Mouse (Mus musculus) liver, embryonic 14.5 days (tissue): Measurements from ENCODE around the gene Galnt10. TPM values are rescaled to one million over a fixed set of nuclear protein-coding genes. Genes with fewer than 3 reads are reported as not detected.

Experiments
- ATAC-seq: fragments of 200-750 bp; cut with Nextera tagmentation; 2 replicates; pipeline ENCODE4 v1.8.0; 2017; ENCODE audit warnings: moderate number of reproducible peaks, mild to moderate bottlenecking, moderate library complexity; ENCODE audit not compliant: insufficient read depth
- DNase-seq, 3 experiments: peaks; one replicate each; pipeline ENCODE4 v3.0.0-alpha.2; 2012 to 2013; ENCODE audit warnings: low read depth in 3 of 3, low spot score in 3 of 3
- H3K27ac ChIP-seq: fragments of 300-500 bp; sonication (generic); 2 replicates; pipeline ENCODE4 v1.5.1; 2014; ENCODE audit warnings: moderate library complexity, mild to moderate bottlenecking, control low read depth, inconsistent platforms
- H3K27me3 ChIP-seq: fragments of 300-500 bp; sonication (generic); 2 replicates; pipeline ENCODE4 v1.6.1; 2014; ENCODE audit warnings: mild to moderate bottlenecking, low read length, moderate library complexity; ENCODE audit not compliant: control insufficient read depth, insufficient read depth
- H3K36me3 ChIP-seq: fragments of 300-500 bp; sonication (generic); replicated peaks from 2 replicates; pipeline ENCODE4 v1.6.1; 2014; ENCODE audit warnings: low read depth; ENCODE audit not compliant: control insufficient read depth, insufficient read depth
- H3K4me1 ChIP-seq, 2 experiments: fragments of 200-500 bp in 1 of 2; fragments of 300-500 bp in 1 of 2; sonication (generic) in 1 of 2; replicated peaks; 2 replicates each; pipeline ENCODE4 v1.6.1; 2012 to 2014; ENCODE audit warnings: antibody characterized with exemption in 1 of 2, inconsistent platforms in 1 of 2, low read length in 1 of 2; ENCODE audit not compliant: control insufficient read depth in 2 of 2, insufficient read depth in 2 of 2
- H3K4me2 ChIP-seq: fragments of 300-500 bp; sonication (generic); 2 replicates; pipeline ENCODE4 v1.6.1; 2014; ENCODE audit warnings: low read depth, mild to moderate bottlenecking, control low read depth, moderate library complexity
- H3K4me3 ChIP-seq, 2 experiments: fragments of 200-500 bp in 1 of 2; fragments of 300-500 bp in 1 of 2; sonication (generic) in 1 of 2; 2 replicates each; pipeline ENCODE4 v1.5.1; 2012 to 2014; ENCODE audit warnings: low read depth in 2 of 2, low read length in 2 of 2, mild to moderate bottlenecking in 2 of 2, control low read depth in 1 of 2, inconsistent platforms in 1 of 2, moderate library complexity in 1 of 2; ENCODE audit not compliant: insufficient read depth in 1 of 2
- H3K9ac ChIP-seq: fragments of 300-500 bp; sonication (generic); replicated peaks from 2 replicates; pipeline ENCODE4 v1.6.1; 2014; ENCODE audit warnings: mild to moderate bottlenecking, control low read depth, moderate library complexity
- H3K9me3 ChIP-seq: fragments of 300-500 bp; sonication (generic); 2 replicates; pipeline ENCODE4 v1.6.1; 2016; ENCODE audit warnings: low read length, mixed read lengths; ENCODE audit not compliant: control insufficient read depth
- CTCF ChIP-seq: IDR thresholded peaks from 2 replicates; pipeline ENCODE4 v1.5.1; 2016; ENCODE audit warnings: antibody characterized with exemption, low read depth, control low read depth
- EP300 ChIP-seq: IDR thresholded peaks from 2 replicates; pipeline ENCODE4 v1.6.1; 2016; ENCODE audit warnings: antibody characterized with exemption, low read depth
- WGBS: fragments of 180-500 bp; shearing (Covaris S2); extraction: QIAGEN DNeasy Blood & Tissue Kit; methylation state at CpG from one replicate; pipeline ENCODE4 v1.1.7; 2014; ENCODE audit not compliant: insufficient replicate concordance; 5-methylcytosine and 5-hydroxymethylcytosine counted together
- polyA plus RNA-seq, 2 experiments: library from polyadenylated mRNA; depleted of rRNA in 1 of 2; stranded (reverse) in 1 of 2; unstranded in 1 of 2; fragments of >200 nt; fragmentation: Nextera tagmentation in 1 of 2; extraction: Ambion mirVana in 1 of 2; gene quantifications; 2 replicates each; pipeline versions ENCODE4 v1.2.1 to v1.2.3; 2012 to 2014

The Galnt10 gene
- polyA plus RNA-seq, 2 experiments, result 13.1 to 13.9 TPM

- Histone ChIP-seq H3K27me3 (no peaks in the 10 kb centered on the region; the same call in 1 of the 2 replicates), H3K27ac (no peak overlapping the region; the same call in 1 of the 2 replicates), H3K36me3 (peaks cover 19% of the 10 kb centered on the region), H3K4me2 (peak overlapping the region; percentile 92), H3K4me1 (peaks cover 53 to 55% of the 10 kb centered on the region in 2 experiments), H3K4me3 (peak overlapping the region; percentile 77 to 100), H3K9me3 (no peaks in the 10 kb centered on the region), H3K9ac (peak overlapping the region; percentile 99)
- WGBS, result 24% methylated on average over 1 of the region's 1 CpGs
- TF ChIP-seq EP300, result no peak
- no peak for TF ChIP-seq CTCF
- ATAC-seq (no peak), DNase-seq (no peak)
Measured at GRCm38 (mm10) chr11:57646416-57646815, 1.2 kb downstream of the Galnt10 start.

DNA sequence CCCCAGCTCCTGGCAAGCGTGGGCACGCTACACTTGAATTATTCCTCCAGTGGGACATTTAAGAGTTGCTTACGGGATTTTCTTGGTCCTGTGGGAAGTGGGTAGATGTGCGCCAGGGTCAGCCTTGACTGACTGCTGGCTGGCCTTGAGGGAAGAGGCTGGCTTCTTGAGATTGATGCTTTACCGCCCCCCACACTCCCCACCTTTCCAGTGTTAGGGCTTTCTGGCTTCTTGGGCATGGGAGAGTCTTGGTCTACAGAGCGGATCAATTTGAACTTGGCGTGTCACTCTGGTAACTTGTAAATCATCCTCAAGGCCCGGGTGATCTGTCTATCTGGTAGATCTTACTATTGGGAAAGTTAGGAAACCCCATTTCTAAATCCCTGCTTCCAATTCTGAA, 1.7 kb downstream of the Galnt10 start:
- TF ChIP-seq CTCF (no peak), EP300 (no peak)
- DNase-seq, result no peak
- peaks cover 19% of the 10 kb centered on the region for H3K36me3 ChIP-seq
- peaks cover 56 to 59% of the 10 kb centered on the region in 2 experiments for H3K4me1 ChIP-seq
- peak overlapping the region; percentile 77 to 100 for H3K4me3 ChIP-seq
- H3K9me3 ChIP-seq, result no peaks in the 10 kb centered on the region
- peak overlapping the region; percentile 99 for H3K9ac ChIP-seq
- WGBS, result 83% methylated on average over 8 of the region's 8 CpGs
- H3K27me3 ChIP-seq, result no peaks in the 10 kb centered on the region; the same call in 1 of the 2 replicates
- no peak for ATAC-seq
- peak overlapping the region; percentile 92 for H3K4me2 ChIP-seq
- H3K27ac ChIP-seq, result no peak overlapping the region

DNA sequence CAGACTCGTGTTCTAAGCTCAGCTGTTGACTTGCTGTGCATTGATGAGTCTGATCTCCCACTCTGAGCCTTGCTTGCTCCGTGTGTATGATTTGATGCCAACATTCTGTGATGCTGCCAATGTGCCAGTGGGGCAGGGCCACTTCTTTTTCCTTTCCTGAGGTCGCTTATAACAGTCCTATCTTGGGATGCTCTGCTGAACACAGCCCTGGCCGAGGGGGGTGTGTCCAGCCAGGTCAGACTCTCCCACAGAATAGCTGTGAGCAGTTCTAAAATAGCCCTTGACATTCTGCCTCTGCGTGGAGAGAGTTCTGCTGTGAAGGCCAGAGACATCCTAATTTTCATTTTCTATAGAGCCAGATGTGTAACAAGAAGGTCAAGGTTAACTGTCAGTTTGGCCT, 2.2 kb downstream of the Galnt10 start:
- ATAC-seq (no peak), DNase-seq (no peak)
- Histone ChIP-seq H3K9me3 (no peaks in the 10 kb centered on the region), H3K27me3 (no peaks in the 10 kb centered on the region; the same call in 1 of the 2 replicates), H3K4me2 (peak overlapping the region; percentile 92), H3K4me3 (peak overlapping the region; percentile 77 to 100), H3K4me1 (peaks cover 61 to 64% of the 10 kb centered on the region in 2 experiments), H3K9ac (peak overlapping the region; percentile 99; the same call in 1 of the 2 replicates), H3K27ac (no peak overlapping the region), H3K36me3 (peaks cover 19% of the 10 kb centered on the region)
- no peak for TF ChIP-seq CTCF
- 75% methylated on average over 5 of the region's 5 CpGs for WGBS

DNA sequence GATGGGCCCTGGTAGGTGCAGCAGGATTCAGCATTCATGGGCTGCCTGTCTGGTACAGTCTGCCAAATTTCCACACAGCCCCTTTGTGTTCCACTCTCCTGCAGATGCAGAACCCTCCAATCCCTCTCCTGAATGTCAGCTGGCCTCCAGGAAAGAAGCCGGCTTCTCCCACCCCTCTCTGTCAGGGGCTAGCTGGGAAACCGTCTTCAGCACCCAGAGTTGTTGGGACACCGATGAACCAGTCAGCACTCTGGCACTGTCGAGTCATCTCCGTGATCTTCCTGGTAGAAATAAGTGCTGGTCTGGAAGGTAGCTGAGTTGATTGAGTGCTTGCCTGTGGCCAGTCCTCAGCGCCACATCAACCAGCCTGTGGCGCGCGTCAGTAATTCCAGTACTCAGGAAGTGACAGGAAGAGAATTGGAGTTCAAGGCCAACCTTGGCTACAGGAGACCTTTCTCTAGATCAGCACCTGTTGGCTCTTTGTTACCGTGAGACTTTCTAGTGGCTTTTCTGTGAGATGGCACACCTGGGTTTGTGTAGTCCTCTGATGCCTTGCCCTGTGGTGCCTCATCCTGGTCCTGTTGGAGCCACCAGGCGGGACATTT, 3.1 kb downstream of the Galnt10 start:
- 90% methylated on average over 11 of the region's 11 CpGs for WGBS
- Histone ChIP-seq H3K36me3 (peaks cover 19% of the 10 kb centered on the region), H3K4me2 (peak overlapping the region; percentile 92), H3K9me3 (no peaks in the 10 kb centered on the region), H3K4me1 (peaks cover 70 to 73% of the 10 kb centered on the region in 2 experiments), H3K27ac (no peak overlapping the region), H3K27me3 (no peaks in the 10 kb centered on the region), H3K4me3 (peak overlapping the region in 1 of 2 experiments; percentile 12; a peak in 1 of 4 replicates), H3K9ac (peak overlapping the region; percentile 31; the same call in 1 of the 2 replicates)
- no peak for DNase-seq
- no peak for ATAC-seq
- TF ChIP-seq EP300 (no peak), CTCF (no peak)

DNA sequence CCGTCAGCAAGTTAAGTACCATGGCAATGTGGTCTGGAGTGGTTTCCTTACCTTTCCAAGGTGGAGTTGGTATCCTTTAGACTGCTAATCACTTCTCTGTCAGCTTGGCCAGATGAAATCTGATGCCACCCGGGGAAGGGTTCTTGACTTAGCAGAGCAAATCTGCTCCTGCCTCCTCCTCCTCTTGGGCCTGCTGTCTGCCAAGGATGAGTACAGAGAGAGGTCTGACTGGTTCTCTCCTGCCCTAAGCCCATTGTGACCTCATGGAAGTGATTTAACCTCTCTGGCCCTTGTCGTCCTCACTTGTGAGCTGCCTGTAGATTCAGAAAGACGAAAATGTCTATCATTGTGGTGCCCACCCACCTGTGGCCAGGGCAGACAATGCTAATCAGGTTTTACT, 4.0 kb downstream of the Galnt10 start:
- Histone ChIP-seq H3K9me3 (no peaks in the 10 kb centered on the region), H3K27me3 (no peaks in the 10 kb centered on the region), H3K4me1 (peaks cover 73 to 74% of the 10 kb centered on the region in 2 experiments), H3K36me3 (peaks cover 19% of the 10 kb centered on the region), H3K4me2 (peak overlapping the region; percentile 92), H3K4me3 (peak overlapping the region; percentile 4 to 9; a peak in 2 of 4 replicates), H3K9ac (peak overlapping the region; percentile 75; the same call in 1 of the 2 replicates), H3K27ac (no peak overlapping the region)
- ATAC-seq (no peak), DNase-seq (no peak)
- TF ChIP-seq EP300, result no peak
- no peak for TF ChIP-seq CTCF
- WGBS, result 36% methylated on average over 4 of the region's 4 CpGs
